Mouse (Mus musculus) CD4-positive helper T cell, adult 2 months (primary cell): Measurements from ENCODE around the gene 3100002H09Rik.

ENCODE experiments used
- DNase-seq: peaks from one replicate; pipeline ENCODE4 v3.0.0-alpha.2; 2012; ENCODE audit warnings: low read depth, missing footprints, low spot score

3100002H09Rik gene

GRCm38 (mm10) chr4:124615406-124615960, 4.9 kb upstream of the 3100002H09Rik start:
- DNase-seq, result no peak

- no peak for DNase-seq
These were observed 3.6 kb upstream of the 3100002H09Rik start for GRCm38 (mm10) chr4:124614189-124614588.

GRCm38 (mm10) chr4:124611768-124612167, 1.2 kb upstream of the 3100002H09Rik start:
- DNase-seq, result no peak

GRCm38 (mm10) chr4:124610066-124610465, 537 bp downstream of the 3100002H09Rik start:
- DNase-seq, result no peak

GRCm38 (mm10) chr4:124607166-124607565, 3.4 kb downstream of the 3100002H09Rik start:
- DNase-seq, result no peak

- no peak for DNase-seq
These were observed 4.4 kb downstream of the 3100002H09Rik start for GRCm38 (mm10) chr4:124606180-124606579.

GRCm38 (mm10) chr4:124605255-124605654, 5.3 kb downstream of the 3100002H09Rik start:
- DNase-seq, result no peak

GRCm38 (mm10) chr4:124603712-124604111, 6.9 kb downstream of the 3100002H09Rik start:
- no peak for DNase-seq

GRCm38 (mm10) chr4:124595929-124596328, 14.7 kb downstream of the 3100002H09Rik start:
- DNase-seq, result no peak

GRCm38 (mm10) chr4:124594933-124595332, 15.7 kb downstream of the 3100002H09Rik start:
- DNase-seq, result no peak

GRCm38 (mm10) chr4:124593691-124594090, 16.9 kb downstream of the 3100002H09Rik start:
- DNase-seq, result no peak

GRCm38 (mm10) chr4:124593210-124593609, 17.4 kb downstream of the 3100002H09Rik start:
- no peak for DNase-seq

- DNase-seq, result no peak
These were observed 18.4 kb downstream of the 3100002H09Rik start for GRCm38 (mm10) chr4:124592241-124592640.

- DNase-seq, result no peak
These were observed 29.9 kb downstream of the 3100002H09Rik start for GRCm38 (mm10) chr4:124580695-124581094.

GRCm38 (mm10) chr4:124575955-124576445, 34.6 kb downstream of the 3100002H09Rik start:
- no peak for DNase-seq

GRCm38 (mm10) chr4:124575269-124575954, 35.2 kb downstream of the 3100002H09Rik start:
- no peak for DNase-seq

GRCm38 (mm10) chr4:124573586-124573985, 37.0 kb downstream of the 3100002H09Rik start:
- no peak for DNase-seq

- no peak for DNase-seq
These were observed 39.6 kb downstream of the 3100002H09Rik start for GRCm38 (mm10) chr4:124570977-124571376.

GRCm38 (mm10) chr4:124569661-124570060, 40.9 kb downstream of the 3100002H09Rik start:
- DNase-seq, result no peak

- DNase-seq, result no peak
These were observed 47.2 kb downstream of the 3100002H09Rik start for GRCm38 (mm10) chr4:124563371-124563770.

GRCm38 (mm10) chr4:124562721-124563120, 47.9 kb downstream of the 3100002H09Rik start:
- DNase-seq, result no peak
